Mouse (Mus musculus) T-helper 17 cell (primary cell): ENCODE measurements around the gene Abhd6.

ENCODE experiments used
- in situ Hi-C, 2 experiments: fragments of 300-600 bp; cut with MboI, MseI; formaldehyde crosslinking; loops; 1 replicate in 1 of 2; 2 replicates in 1 of 2; pipeline ENCODE4 v1.15.1; 2025; ENCODE audit warnings: high pct_unique_total_duplicates in 2 of 2

Abhd6 gene

GRCm38 (mm10) chr14:8102676-8103075 is 100.0 kb downstream of the Abhd6 start:
- in situ Hi-C loops: loop anchor here in 1 of 2 experiments (5.0 kb wide), 1 partner anchor 50 kb away; no protein-coding TSS in a partner anchor
